Mouse (Mus musculus) intestine, embryonic 14.5 days (tissue): ENCODE results near the gene Pcnt. TPM values are rescaled to one million over a fixed set of nuclear protein-coding genes. Genes with fewer than 3 reads are reported as not detected.

Experiments
- ATAC-seq: fragments of 200-750 bp; cut with Nextera tagmentation; replicated peaks from 2 replicates; pipeline ENCODE4 v1.8.0; 2017; ENCODE audit warnings: low read depth, moderate number of reproducible peaks, moderate TSS enrichment, moderate library complexity; ENCODE audit not compliant: low FRiP score, low TSS enrichment
- DNase-seq: peaks from one replicate; pipeline ENCODE4 v3.0.0-alpha.2; 2018; ENCODE audit warnings: low spot score
- H3K27ac ChIP-seq: fragments of 300-500 bp; sonication (generic); 2 replicates; pipeline ENCODE4 v1.5.1; 2014; ENCODE audit warnings: low read depth, mild to moderate bottlenecking, control low read depth
- H3K27me3 ChIP-seq: fragments of 300-500 bp; sonication (generic); replicated peaks from 2 replicates; pipeline ENCODE4 v1.6.1; 2014; ENCODE audit warnings: low read length, control low read depth; ENCODE audit not compliant: control insufficient read depth, insufficient read depth
- H3K36me3 ChIP-seq: fragments of 300-500 bp; sonication (generic); 2 replicates; pipeline ENCODE4 v1.6.1; 2014; ENCODE audit warnings: low read length, control low read depth; ENCODE audit not compliant: control insufficient read depth, insufficient read depth
- H3K4me1 ChIP-seq: fragments of 300-500 bp; sonication (generic); replicated peaks from 2 replicates; pipeline ENCODE4 v1.6.1; 2014; ENCODE audit warnings: low read length, control low read depth, mixed read lengths; ENCODE audit not compliant: control insufficient read depth, insufficient read depth
- H3K4me2 ChIP-seq: fragments of 300-500 bp; sonication (generic); 2 replicates; pipeline ENCODE4 v1.6.1; 2014; ENCODE audit warnings: low read length
- H3K4me3 ChIP-seq: fragments of 300-500 bp; sonication (generic); 2 replicates; pipeline ENCODE4 v1.5.1; 2014; ENCODE audit warnings: low read depth, low read length, control low read depth, mixed read lengths
- H3K9ac ChIP-seq: fragments of 300-500 bp; sonication (generic); 2 replicates; pipeline ENCODE4 v1.6.1; 2014; ENCODE audit warnings: mild to moderate bottlenecking, low read length
- H3K9me3 ChIP-seq: fragments of 300-500 bp; sonication (generic); 2 replicates; pipeline ENCODE4 v1.6.1; 2016; ENCODE audit warnings: low read length, control low read depth; ENCODE audit not compliant: control insufficient read depth
- WGBS: fragments of 180-500 bp; shearing (Covaris S2); extraction: QIAGEN DNeasy Blood & Tissue Kit; methylation state at CpG from one replicate; pipeline ENCODE4 v1.1.7; 2014; 5-methylcytosine and 5-hydroxymethylcytosine counted together
- polyA plus RNA-seq: library from polyadenylated mRNA; unstranded; fragments of >200 nt; fragmentation: Nextera tagmentation; extraction: Ambion mirVana; gene quantifications from 2 replicates; pipeline ENCODE4 v1.2.1, GENCODE M21; 2014

Pcnt gene
- polyA plus RNA-seq, 1 experiment from 2014 or later = 20.1 TPM

DNA sequence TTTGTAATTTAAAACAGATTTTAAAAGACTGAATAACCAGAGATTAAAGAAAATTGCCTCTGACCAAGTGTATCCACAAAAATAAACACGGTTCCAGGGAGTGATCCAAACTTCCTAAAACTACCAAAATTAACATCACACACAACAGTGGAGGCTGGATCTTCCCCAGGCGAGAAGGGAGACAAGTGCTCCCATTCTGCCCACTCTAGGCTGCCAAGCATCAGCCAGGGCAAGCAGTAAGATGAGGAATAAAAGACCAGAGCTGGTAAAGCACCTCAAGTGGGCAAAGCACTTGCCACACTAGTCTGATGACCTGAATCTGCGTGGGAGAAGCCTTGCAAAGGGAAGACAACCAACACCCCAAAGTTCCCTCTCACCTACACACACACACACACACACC lies 70.8 kb downstream of the Pcnt start:
- Histone ChIP-seq H3K4me2 (no peak overlapping the region), H3K9ac (no peak overlapping the region), H3K4me1 (no peaks in the 10 kb centered on the region), H3K27me3 (no peaks in the 10 kb centered on the region), H3K4me3 (no peak overlapping the region), H3K9me3 (no peaks in the 10 kb centered on the region), H3K36me3 (peaks cover 70% of the 10 kb centered on the region), H3K27ac (no peak overlapping the region)
- WGBS = 75% methylated on average over 3 of the region's 3 CpGs
- ATAC-seq = no peak
- DNase-seq = no peak

DNA sequence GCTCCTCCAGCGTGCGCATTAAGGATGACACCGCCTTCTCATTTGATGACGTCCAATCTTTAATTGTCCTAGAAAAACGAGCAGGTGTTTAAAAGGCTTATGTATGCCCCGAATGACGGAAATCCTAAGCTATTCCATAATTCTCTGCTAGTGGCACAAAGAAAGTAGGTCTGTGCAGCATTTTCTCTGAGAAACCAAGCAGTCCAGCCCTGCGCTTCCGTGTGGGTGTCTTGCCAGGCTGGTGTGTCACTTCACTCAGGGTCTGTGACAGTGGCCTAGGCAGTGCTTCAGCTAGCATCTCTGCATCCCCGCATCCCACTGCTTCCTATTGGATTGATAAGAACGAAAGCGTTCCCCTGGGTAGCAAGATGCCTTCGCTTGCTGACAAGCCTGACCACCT lies 73.8 kb downstream of the Pcnt start:
- ATAC-seq (no peak), DNase-seq (no peak)
- WGBS = 93% methylated on average over 13 of the region's 13 CpGs
- H3K9ac ChIP-seq = no peak overlapping the region
- no peaks in the 10 kb centered on the region for H3K4me1 ChIP-seq
- no peaks in the 10 kb centered on the region for H3K27me3 ChIP-seq
- no peak overlapping the region for H3K27ac ChIP-seq
- H3K4me3 ChIP-seq = no peak overlapping the region
- H3K9me3 ChIP-seq = no peaks in the 10 kb centered on the region
- H3K4me2 ChIP-seq = no peak overlapping the region
- H3K36me3 ChIP-seq = peaks cover 67% of the 10 kb centered on the region

GRCm38 (mm10) chr10:76363233-76363632 lies 79.4 kb downstream of the Pcnt start:
- ATAC-seq = no peak
- no peaks in the 10 kb centered on the region for H3K27me3 ChIP-seq
- no peaks in the 10 kb centered on the region for H3K9me3 ChIP-seq
- peaks cover 38% of the 10 kb centered on the region for H3K36me3 ChIP-seq
- H3K9ac ChIP-seq = no peak overlapping the region
- no peak overlapping the region for H3K27ac ChIP-seq
- H3K4me3 ChIP-seq = no peak overlapping the region
- no peaks in the 10 kb centered on the region for H3K4me1 ChIP-seq
- no peak for DNase-seq
- H3K4me2 ChIP-seq = no peak overlapping the region
- 79% methylated on average over 3 of the region's 3 CpGs for WGBS

GRCm38 (mm10) chr10:76358468-76358867 lies 84.1 kb downstream of the Pcnt start:
- Histone ChIP-seq H3K4me2 (no peak overlapping the region), H3K4me3 (no peak overlapping the region), H3K27ac (no peak overlapping the region), H3K9ac (no peak overlapping the region), H3K4me1 (no peaks in the 10 kb centered on the region), H3K27me3 (no peaks in the 10 kb centered on the region), H3K36me3 (peaks cover 46% of the 10 kb centered on the region), H3K9me3 (no peaks in the 10 kb centered on the region)
- DNase-seq (no peak), ATAC-seq (no peak)
- 82% methylated on average over 5 of the region's 5 CpGs for WGBS

- Histone ChIP-seq H3K4me3 (no peak overlapping the region), H3K27me3 (no peaks in the 10 kb centered on the region), H3K4me1 (no peaks in the 10 kb centered on the region), H3K36me3 (peaks cover 57% of the 10 kb centered on the region), H3K4me2 (no peak overlapping the region), H3K9me3 (no peaks in the 10 kb centered on the region), H3K9ac (no peak overlapping the region), H3K27ac (no peak overlapping the region)
- 86% methylated on average over 8 of the region's 8 CpGs for WGBS
- DNase-seq (no peak), ATAC-seq (no peak)
These were observed 85.2 kb downstream of the Pcnt start for GRCm38 (mm10) chr10:76357286-76357875.

GRCm38 (mm10) chr10:76354974-76355373 lies 87.6 kb downstream of the Pcnt start:
- no peak for ATAC-seq
- peaks cover 73% of the 10 kb centered on the region for H3K36me3 ChIP-seq
- H3K27ac ChIP-seq = no peak overlapping the region
- H3K9me3 ChIP-seq = no peaks in the 10 kb centered on the region
- H3K9ac ChIP-seq = no peak overlapping the region
- no peak for DNase-seq
- H3K4me2 ChIP-seq = no peak overlapping the region
- no peaks in the 10 kb centered on the region for H3K4me1 ChIP-seq
- no peaks in the 10 kb centered on the region for H3K27me3 ChIP-seq
- 92% methylated on average over 12 of the region's 12 CpGs for WGBS
- no peak overlapping the region for H3K4me3 ChIP-seq

GRCm38 (mm10) chr10:76353986-76354385 lies 88.6 kb downstream of the Pcnt start:
- peaks cover 83% of the 10 kb centered on the region for H3K36me3 ChIP-seq

DNA sequence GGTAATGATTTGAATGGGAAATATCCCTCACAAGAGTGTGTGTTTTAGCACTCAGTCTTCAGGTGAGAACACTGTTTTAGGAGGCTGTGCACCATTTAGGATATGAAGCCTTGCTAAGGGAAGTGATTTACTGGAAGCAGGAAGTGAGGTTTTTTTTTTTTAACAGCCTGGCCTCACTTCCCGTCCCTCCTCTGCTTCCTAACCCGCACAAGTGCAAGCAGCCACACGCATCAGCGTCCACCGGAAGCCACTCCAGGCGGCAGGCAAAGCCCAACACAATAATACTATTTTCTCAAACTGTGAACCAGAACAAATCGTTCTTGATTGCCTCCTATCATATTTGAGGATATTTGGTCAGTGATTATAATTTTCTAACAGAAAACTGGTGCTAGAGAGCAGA lies 90.6 kb downstream of the Pcnt start:
- DNase-seq (no peak), ATAC-seq (no peak)
- H3K4me1 ChIP-seq = no peaks in the 10 kb centered on the region
- no peak overlapping the region for H3K4me2 ChIP-seq
- H3K27ac ChIP-seq = no peak overlapping the region
- no peak overlapping the region for H3K4me3 ChIP-seq
- peaks cover 74% of the 10 kb centered on the region for H3K36me3 ChIP-seq
- H3K9ac ChIP-seq = no peak overlapping the region
- 76% methylated on average over 7 of the region's 7 CpGs for WGBS
- H3K9me3 ChIP-seq = no peaks in the 10 kb centered on the region
- no peaks in the 10 kb centered on the region for H3K27me3 ChIP-seq

More at GRCm38 (mm10) chr10:76353986-76354385, 88.6 kb downstream of the Pcnt start:
- no peak overlapping the region for H3K9ac ChIP-seq
- ATAC-seq = no peak
- no peak overlapping the region for H3K4me2 ChIP-seq
- H3K9me3 ChIP-seq = no peaks in the 10 kb centered on the region
- WGBS = 94% methylated on average over 12 of the region's 12 CpGs
- no peaks in the 10 kb centered on the region for H3K27me3 ChIP-seq
- no peaks in the 10 kb centered on the region for H3K4me1 ChIP-seq
- no peak for DNase-seq
- H3K4me3 ChIP-seq = no peak overlapping the region
- no peak overlapping the region for H3K27ac ChIP-seq

DNA sequence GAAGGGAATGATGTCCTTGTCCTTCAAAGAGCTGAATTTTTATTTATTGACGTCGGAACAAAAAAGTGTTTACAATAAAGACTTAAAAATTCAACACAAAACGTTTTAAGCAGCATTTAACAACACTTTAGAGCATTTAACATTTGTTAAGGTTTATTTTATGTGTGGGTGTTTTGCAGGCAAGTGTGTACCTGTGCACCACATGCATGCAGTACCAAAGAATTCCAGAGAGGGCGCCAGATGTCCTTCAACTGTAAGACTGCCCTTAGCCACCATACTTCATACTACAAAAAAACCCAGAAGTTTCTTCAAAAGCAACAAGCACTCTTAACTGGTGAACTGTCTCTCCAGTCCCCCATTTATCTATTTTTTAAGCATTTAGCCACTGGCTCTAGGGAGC lies 96.0 kb downstream of the Pcnt start:
- H3K27ac ChIP-seq = no peak overlapping the region
- H3K36me3 ChIP-seq = peaks cover 21% of the 10 kb centered on the region; the same call in 1 of the 2 replicates
- peaks cover 24% of the 10 kb centered on the region for H3K4me1 ChIP-seq
- DNase-seq (peak; percentile 74), ATAC-seq (no peak)
- no peak overlapping the region for H3K9ac ChIP-seq
- peak overlapping the region; percentile 77 for H3K4me3 ChIP-seq
- 6% methylated on average over 4 of the region's 4 CpGs for WGBS
- H3K4me2 ChIP-seq = peak overlapping the region; percentile 89
- no peaks in the 10 kb centered on the region for H3K27me3 ChIP-seq
- H3K9me3 ChIP-seq = no peaks in the 10 kb centered on the region
